Mouse (Mus musculus): ENCODE results near the gene Wdr66. TPM values are rescaled to one million over a fixed set of nuclear protein-coding genes. Genes with fewer than 3 reads are reported as not detected.

Gene Wdr66
- polyA plus RNA-seq, 1 experiment from 2014 or later, result 1.2 TPM

DNA sequence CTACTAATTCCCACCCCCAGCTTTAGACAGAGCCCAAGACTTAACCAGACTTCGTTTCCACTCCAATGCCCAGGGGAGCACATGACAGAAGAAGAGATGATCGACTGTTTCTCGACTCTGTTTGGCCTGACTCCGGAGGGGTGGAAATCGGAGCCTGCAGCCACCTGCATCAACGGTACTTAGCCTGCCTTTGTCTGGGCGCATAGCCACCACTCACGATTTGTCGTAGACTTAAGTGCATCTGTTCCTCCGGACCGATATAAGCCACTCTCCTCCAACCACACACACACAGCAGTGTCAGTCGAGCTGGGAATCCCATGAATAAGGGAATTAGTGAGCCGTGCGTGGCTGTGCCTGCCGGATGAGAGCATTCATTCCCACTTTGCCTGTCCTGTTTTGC is 72.3 kb downstream of the Wdr66 start:
- ATAC-seq (ENCODE audit: low FRiP score), result no peak
- Histone ChIP-seq H3K4me2 (peak overlapping the region; percentile 39), H3K36me3 (no peaks in the 10 kb centered on the region), H3K4me1 (peaks cover 7% of the 10 kb centered on the region), H3K27me3 (replicated peaks) (no peaks in the 10 kb centered on the region), H3K9ac (replicated peaks) (0 out of 2 replicates have a peak overlapping the region, but pooled peaks have one; percentile 10), H3K4me3 (replicated peaks) (no peak overlapping the region), H3K9me3 (replicated peaks) (no peaks in the 10 kb centered on the region), H3K27ac (replicated peaks) (no peak overlapping the region)
- 11% methylated on average over 15 of the region's 15 CpGs for WGBS

- H3K27ac ChIP-seq (replicated peaks), result no peak overlapping the region
- no peaks in the 10 kb centered on the region for H3K9me3 ChIP-seq (replicated peaks)
- no peak overlapping the region for H3K4me3 ChIP-seq (replicated peaks)
- no peaks in the 10 kb centered on the region for H3K36me3 ChIP-seq
- H3K27me3 ChIP-seq (replicated peaks), result no peaks in the 10 kb centered on the region
- peaks cover 7% of the 10 kb centered on the region for H3K4me1 ChIP-seq
- H3K9ac ChIP-seq (replicated peaks), result no peak overlapping the region
- ATAC-seq (ENCODE audit: low FRiP score), result no peak
- H3K4me2 ChIP-seq, result no peak overlapping the region
- 65% methylated on average over 15 of the region's 15 CpGs for WGBS
These were observed 74.3 kb downstream of the Wdr66 start for GRCm38 (mm10) chr5:123326006-123326750.

DNA sequence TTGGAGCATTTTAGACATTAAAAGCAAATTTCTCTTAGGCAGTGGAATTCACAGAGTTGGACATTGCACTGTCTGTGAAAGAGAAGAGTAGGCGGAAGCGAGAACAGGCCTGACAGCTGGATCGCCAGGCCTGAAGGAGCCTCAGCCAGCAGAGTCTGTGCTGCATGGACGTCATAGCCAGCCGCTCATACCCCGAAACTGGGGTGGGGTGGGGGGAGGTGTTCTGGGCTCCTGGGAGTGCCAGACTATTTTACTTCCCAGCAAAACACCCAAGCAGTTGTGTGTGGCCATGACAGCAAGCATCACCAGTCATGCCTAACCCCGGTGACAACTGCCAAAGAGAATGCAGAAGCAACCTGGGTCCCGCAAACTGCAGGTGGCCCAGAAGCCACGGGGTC is 74.8 kb downstream of the Wdr66 start:
- H3K4me1 ChIP-seq, result peaks cover 7% of the 10 kb centered on the region
- no peak overlapping the region for H3K27ac ChIP-seq (replicated peaks)
- H3K4me2 ChIP-seq, result no peak overlapping the region
- WGBS, result 83% methylated on average over 9 of the region's 9 CpGs
- H3K9ac ChIP-seq (replicated peaks), result no peak overlapping the region
- no peaks in the 10 kb centered on the region for H3K36me3 ChIP-seq
- H3K9me3 ChIP-seq (replicated peaks), result no peaks in the 10 kb centered on the region
- no peak overlapping the region for H3K4me3 ChIP-seq (replicated peaks)
- no peaks in the 10 kb centered on the region for H3K27me3 ChIP-seq (replicated peaks)
- no peak for ATAC-seq (ENCODE audit: low FRiP score)

GRCm38 (mm10) chr5:123327686-123328085 is 75.8 kb downstream of the Wdr66 start:
- WGBS, result 87% methylated on average over 8 of the region's 8 CpGs
- no peak for ATAC-seq (ENCODE audit: low FRiP score)
- Histone ChIP-seq H3K9me3 (replicated peaks) (no peaks in the 10 kb centered on the region), H3K4me1 (peaks cover 7% of the 10 kb centered on the region), H3K27ac (replicated peaks) (no peak overlapping the region), H3K4me2 (no peak overlapping the region), H3K27me3 (replicated peaks) (no peaks in the 10 kb centered on the region), H3K9ac (replicated peaks) (no peak overlapping the region), H3K4me3 (replicated peaks) (no peak overlapping the region), H3K36me3 (no peaks in the 10 kb centered on the region)

DNA sequence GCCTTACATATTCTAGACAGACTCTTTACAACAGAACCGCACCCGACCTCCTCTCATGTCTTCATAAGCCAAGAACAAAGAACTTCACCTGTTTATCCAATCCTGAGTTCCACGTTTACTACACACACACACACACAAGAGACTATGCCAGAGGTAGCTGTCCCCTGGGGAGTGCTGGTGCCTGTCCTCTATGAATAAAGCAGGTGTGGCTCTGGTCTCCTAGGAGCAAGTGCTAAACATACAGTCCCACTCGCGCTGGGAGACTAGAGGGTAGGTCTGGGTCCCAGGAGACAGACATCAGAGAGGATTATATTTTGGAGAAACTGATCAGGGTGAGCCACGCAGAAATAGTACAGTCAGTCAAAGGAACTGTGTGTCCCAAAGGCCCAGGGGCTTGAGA is 81.7 kb downstream of the Wdr66 start:
- 84% methylated on average over 6 of the region's 6 CpGs for WGBS
- Histone ChIP-seq H3K4me2 (no peak overlapping the region), H3K9me3 (replicated peaks) (no peaks in the 10 kb centered on the region), H3K27me3 (replicated peaks) (no peaks in the 10 kb centered on the region), H3K27ac (replicated peaks) (no peak overlapping the region), H3K4me1 (no peaks in the 10 kb centered on the region), H3K36me3 (no peaks in the 10 kb centered on the region), H3K4me3 (replicated peaks) (no peak overlapping the region), H3K9ac (replicated peaks) (no peak overlapping the region)
- ATAC-seq (ENCODE audit: low FRiP score), result no peak

DNA sequence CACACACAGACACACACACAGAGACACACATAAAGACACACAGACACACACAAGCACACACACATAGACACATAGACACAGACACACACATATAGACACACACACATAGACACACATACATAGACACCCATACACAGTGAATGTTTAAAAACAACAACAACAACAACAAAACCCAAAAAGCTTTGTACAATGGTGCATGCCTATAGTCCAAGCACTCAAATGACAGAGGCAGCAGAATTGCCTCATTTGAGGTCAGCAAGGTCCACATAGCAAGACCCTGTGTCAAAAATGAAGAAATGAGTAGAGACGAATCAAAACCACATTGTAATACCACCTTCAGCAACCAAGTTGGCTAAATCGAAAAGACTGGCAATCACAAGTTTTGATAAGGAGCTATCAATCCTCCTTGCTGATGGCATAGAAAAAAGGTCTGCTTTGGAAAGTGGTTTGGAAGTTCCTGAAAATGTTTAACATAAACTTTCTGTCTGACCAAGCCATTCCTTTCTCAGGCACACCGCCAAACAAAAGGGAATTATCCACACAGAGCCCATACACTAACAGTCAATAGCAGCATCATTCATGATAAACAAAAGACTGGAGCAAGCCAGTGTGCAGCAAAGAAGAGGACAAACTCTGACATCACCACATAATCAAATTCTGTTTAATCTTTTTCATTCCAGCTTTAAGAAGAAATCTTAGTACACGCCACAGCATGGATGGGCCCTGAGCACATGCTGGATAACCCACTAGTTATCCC is 84.5 kb downstream of the Wdr66 start:
- no peak for ATAC-seq (ENCODE audit: low FRiP score)
- H3K27ac ChIP-seq (replicated peaks), result no peak overlapping the region
- H3K4me1 ChIP-seq, result no peaks in the 10 kb centered on the region
- H3K36me3 ChIP-seq, result no peaks in the 10 kb centered on the region
- no peak overlapping the region for H3K9ac ChIP-seq (replicated peaks)
- no peak overlapping the region for H3K4me3 ChIP-seq (replicated peaks)
- WGBS, result 44% methylated on average over 4 of the region's 4 CpGs
- no peaks in the 10 kb centered on the region for H3K27me3 ChIP-seq (replicated peaks)
- H3K9me3 ChIP-seq (replicated peaks), result no peaks in the 10 kb centered on the region
- H3K4me2 ChIP-seq, result no peak overlapping the region

GRCm38 (mm10) chr5:123338463-123338862 is 86.6 kb downstream of the Wdr66 start:
- Histone ChIP-seq H3K9me3 (replicated peaks) (no peaks in the 10 kb centered on the region), H3K4me1 (peaks cover 4% of the 10 kb centered on the region), H3K9ac (replicated peaks) (no peak overlapping the region), H3K27ac (replicated peaks) (no peak overlapping the region), H3K4me3 (replicated peaks) (no peak overlapping the region), H3K36me3 (no peaks in the 10 kb centered on the region), H3K4me2 (no peak overlapping the region), H3K27me3 (replicated peaks) (no peaks in the 10 kb centered on the region)
- no peak for ATAC-seq (ENCODE audit: low FRiP score)
- 73% methylated on average over 3 of the region's 3 CpGs for WGBS

DNA sequence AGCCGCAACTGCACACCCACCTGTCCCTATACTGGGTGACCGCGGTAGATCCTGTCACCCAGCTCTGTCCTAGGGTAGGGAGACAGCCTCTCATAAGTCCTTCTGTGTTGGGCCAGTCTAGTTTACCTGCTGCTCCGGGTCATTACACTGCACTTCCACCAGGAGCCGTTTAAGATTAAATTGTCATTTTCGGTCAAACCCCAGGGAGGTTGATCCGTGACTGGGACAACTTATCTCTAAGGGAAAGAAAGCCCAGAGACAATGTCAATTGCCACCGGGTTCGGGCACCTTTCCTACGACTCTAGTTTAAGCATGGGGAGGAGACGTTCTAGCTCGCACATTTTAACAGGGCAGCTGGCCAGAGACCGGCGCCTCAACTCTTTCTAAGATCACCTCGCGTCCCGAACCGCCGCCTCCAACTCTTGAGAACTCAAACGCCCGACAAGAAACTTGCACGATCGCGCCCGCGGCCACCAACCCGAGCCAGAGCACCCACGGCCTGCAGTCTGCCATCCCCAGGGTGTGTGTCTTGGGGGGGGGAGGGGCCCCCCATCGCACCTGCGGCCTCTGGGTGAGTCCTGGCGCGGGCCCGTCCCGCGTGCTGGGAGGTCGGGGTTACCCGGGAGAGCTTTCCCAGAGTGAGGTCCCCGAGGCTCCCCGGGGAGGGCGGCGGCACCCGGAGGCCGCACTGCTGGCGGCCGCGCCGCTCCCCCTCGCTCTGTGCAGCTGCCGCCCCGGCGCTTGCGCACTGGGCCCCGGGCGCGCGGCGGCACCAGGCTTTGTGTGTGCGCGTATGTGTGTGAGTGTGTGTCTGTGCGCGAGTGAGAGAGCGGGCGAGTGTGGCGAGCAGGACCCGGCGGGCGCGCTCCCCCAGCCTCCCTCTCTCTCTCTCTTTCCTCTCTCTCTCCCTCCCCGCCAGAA is 92.1 kb downstream of the Wdr66 start, which contains the start of gene Bcl7a:
TSS of gene Bcl7a (plus strand) at position 128 of the 921 bp plus-strand sequence.
- Histone ChIP-seq H3K4me3 (replicated peaks) (peak within 1 kb of the TSS; percentile 92), H3K9ac (replicated peaks) (peak within 1 kb of the TSS; percentile 95), H3K4me1 (peaks cover 28% of the 10 kb centered on the region), H3K4me2 (peak within 1 kb of the TSS; percentile 77), H3K27me3 (replicated peaks) (no peaks in the 10 kb centered on the region), H3K9me3 (replicated peaks) (no peaks in the 10 kb centered on the region), H3K27ac (replicated peaks) (peak within 1 kb of the TSS; percentile 96), H3K36me3 (no peaks in the 10 kb centered on the region)
- ATAC-seq (ENCODE audit: low FRiP score), result peak; percentile 88
- WGBS, result under 1% methylated on average over 58 of the region's 69 CpGs

- peak overlapping the region; percentile 92 for H3K4me3 ChIP-seq (replicated peaks)
- peaks cover 28% of the 10 kb centered on the region for H3K4me1 ChIP-seq
- peak overlapping the region; percentile 95 for H3K9ac ChIP-seq (replicated peaks)
- H3K36me3 ChIP-seq, result no peaks in the 10 kb centered on the region
- peak overlapping the region; percentile 77 for H3K4me2 ChIP-seq
- peak overlapping the region; percentile 96 for H3K27ac ChIP-seq (replicated peaks)
- peak; percentile 56 for ATAC-seq (ENCODE audit: low FRiP score)
- no peaks in the 10 kb centered on the region for H3K27me3 ChIP-seq (replicated peaks)
- H3K9me3 ChIP-seq (replicated peaks), result no peaks in the 10 kb centered on the region
- under 1% methylated on average over 42 of the region's 51 CpGs for WGBS
These were observed 92.7 kb downstream of the Wdr66 start for GRCm38 (mm10) chr5:123344628-123344962.

DNA sequence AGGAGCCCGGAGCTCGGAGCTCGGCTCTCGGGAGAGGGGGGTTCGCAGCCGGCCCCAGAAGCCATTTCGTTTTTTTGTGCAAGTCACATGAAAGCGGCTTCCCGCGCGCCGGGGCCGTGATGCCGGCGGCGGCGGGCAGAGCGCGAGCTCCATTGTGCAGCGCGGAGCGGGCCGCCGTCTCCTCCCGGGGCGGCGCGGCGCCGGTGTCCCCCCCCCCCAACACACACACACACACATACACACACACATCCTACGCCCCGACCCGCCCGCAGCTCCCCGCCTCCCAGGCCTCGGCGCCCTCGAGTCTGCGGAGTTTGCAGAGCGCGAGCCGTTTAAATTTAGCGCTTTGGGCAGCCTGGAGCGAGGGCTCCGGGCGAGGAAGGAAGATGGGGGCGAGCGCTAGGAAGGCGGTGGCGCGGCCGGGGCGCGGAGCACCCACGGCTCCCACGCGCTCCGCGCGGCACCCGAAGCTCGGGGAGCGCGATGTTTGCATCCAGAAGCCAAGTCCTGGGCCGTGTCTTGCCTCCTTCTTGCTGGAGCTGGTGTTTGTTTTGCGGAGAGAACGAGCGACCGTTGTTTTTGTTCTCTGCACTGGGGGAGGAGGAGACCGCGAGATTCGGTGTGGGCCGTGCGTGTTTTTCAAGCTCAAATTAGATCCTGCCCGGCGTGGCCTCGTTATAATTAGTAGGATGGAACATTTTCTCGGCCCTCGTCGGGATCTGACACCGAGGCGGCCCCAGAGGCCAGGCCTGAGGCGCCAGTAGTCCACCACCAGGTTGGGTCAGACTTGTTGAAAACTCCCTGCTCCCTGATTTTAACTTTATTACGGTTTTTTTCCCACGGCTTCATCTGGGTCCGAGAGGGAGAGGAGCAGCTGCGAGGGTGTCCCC is 93.3 kb downstream of the Wdr66 start:
- no peaks in the 10 kb centered on the region for H3K36me3 ChIP-seq
- peak; percentile 64 for ATAC-seq (ENCODE audit: low FRiP score)
- H3K27ac ChIP-seq (replicated peaks), result peak overlapping the region; percentile 96
- peak overlapping the region; percentile 92 for H3K4me3 ChIP-seq (replicated peaks)
- H3K27me3 ChIP-seq (replicated peaks), result no peaks in the 10 kb centered on the region
- H3K4me1 ChIP-seq, result peaks cover 28% of the 10 kb centered on the region
- peak overlapping the region; percentile 77 for H3K4me2 ChIP-seq
- WGBS, result under 1% methylated on average over 66 of the region's 87 CpGs
- H3K9me3 ChIP-seq (replicated peaks), result no peaks in the 10 kb centered on the region
- peak overlapping the region; percentile 95 for H3K9ac ChIP-seq (replicated peaks)

Measured in neural tube, embryonic 15.5 days (tissue).